Mouse (Mus musculus) urinary bladder, postnatal 4 days (tissue): ENCODE measurements at regions not wholly inside any gene's neighbourhood (a gene's known extent, or its start where the extent isn't known, plus 50 kb on each side); places are given as distances from the start of the nearest gene placed in this dataset.

ENCODE experiments used
- DNase-seq, 2 experiments: peaks; one replicate each; pipeline ENCODE4 v3.0.0; 2021 to 2022; ENCODE audit warnings: low spot score in 2 of 2

GRCm38 (mm10) chr1:90288892-90289731 lies 85.3 kb downstream of the Ackr3 start:
- DNase-seq = no peak

- no peak for DNase-seq
These were observed 86.0 kb downstream of the Ackr3 start for GRCm38 (mm10) chr1:90289732-90290215.

- DNase-seq = no peak
These were observed 86.8 kb downstream of the Ackr3 start for GRCm38 (mm10) chr1:90290428-90291197.

- DNase-seq = no peak
These were observed 87.5 kb downstream of the Ackr3 start for GRCm38 (mm10) chr1:90291256-90291655.

- DNase-seq = no peak
These were observed 94.0 kb downstream of the Ackr3 start for GRCm38 (mm10) chr1:90297751-90298150.

- no peak for DNase-seq
These were observed 96.4 kb downstream of the Ackr3 start for GRCm38 (mm10) chr1:90300229-90300628.

- no peak for DNase-seq
These were observed 100.6 kb downstream of the Ackr3 start for GRCm38 (mm10) chr1:90304331-90304730.

- DNase-seq = no peak
These were observed 107.2 kb downstream of the Ackr3 start for GRCm38 (mm10) chr1:90311016-90311415.

- no peak for DNase-seq
These were observed 108.1 kb downstream of the Ackr3 start for GRCm38 (mm10) chr1:90311649-90312442.

GRCm38 (mm10) chr1:90313750-90314359 lies 110.1 kb downstream of the Ackr3 start:
- DNase-seq = no peak

- DNase-seq = no peak
These were observed 114.1 kb downstream of the Ackr3 start for GRCm38 (mm10) chr1:90317902-90318301.

- no peak for DNase-seq
These were observed 114.7 kb downstream of the Ackr3 start for GRCm38 (mm10) chr1:90318502-90318901.

GRCm38 (mm10) chr1:90320518-90320917 lies 116.7 kb downstream of the Ackr3 start:
- DNase-seq = no peak

- no peak for DNase-seq
These were observed 117.7 kb downstream of the Ackr3 start for GRCm38 (mm10) chr1:90321501-90321900.

- no peak for DNase-seq
These were observed 123.5 kb downstream of the Ackr3 start for GRCm38 (mm10) chr1:90327237-90327636.

GRCm38 (mm10) chr1:90332531-90332930 lies 128.8 kb downstream of the Ackr3 start:
- DNase-seq = no peak

GRCm38 (mm10) chr1:90333676-90334430 lies 130.1 kb downstream of the Ackr3 start:
- DNase-seq = peak in 1 of 2 experiments; percentile 24

GRCm38 (mm10) chr1:90335001-90335747 lies 131.4 kb downstream of the Ackr3 start:
- peak; percentile 68 to 78 for DNase-seq

- no peak for DNase-seq
These were observed 134.1 kb downstream of the Ackr3 start for GRCm38 (mm10) chr1:90337876-90338316.

GRCm38 (mm10) chr1:90342346-90342745 lies 138.6 kb downstream of the Ackr3 start:
- DNase-seq = no peak
